Mouse (Mus musculus): ENCODE measurements at regions not wholly inside any gene's neighbourhood (a gene's known extent, or its start where the extent isn't known, plus 50 kb on each side); places are given as distances from the start of the nearest gene placed in this dataset.

DNA sequence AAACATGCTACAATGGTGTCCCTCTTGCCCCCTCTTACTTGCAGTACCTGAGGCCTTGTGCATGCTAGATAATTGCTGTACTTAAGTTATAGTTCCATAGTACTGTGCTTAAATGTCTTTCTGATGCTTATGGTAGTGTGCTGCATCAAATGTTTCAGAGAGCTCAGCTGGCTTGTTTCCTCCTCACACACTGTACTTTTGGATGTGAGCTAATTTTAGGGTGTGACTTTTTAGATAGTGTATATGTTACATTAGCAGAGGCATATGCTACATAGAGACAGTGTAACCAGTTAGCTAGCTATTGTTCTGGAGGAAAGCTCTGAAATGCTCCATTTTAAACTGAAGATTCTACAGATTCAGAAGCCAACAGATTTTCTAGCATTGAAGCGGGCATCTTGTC lies 467.9 kb upstream of the Nr5a2 start:
- 0 out of 4 replicates have a peak, but pooled peaks cover 0 to 2% of the 10 kb centered on the region in 2 experiments for H3K4me1 ChIP-seq (ENCODE audit: control insufficient read depth in 1 of 2, insufficient read depth in 2 of 2)
- DNase-seq (ENCODE audit: extremely low read depth), result no peak
- no peak overlapping the region for H3K4me3 ChIP-seq (replicated peaks in 1 of 3; ENCODE audit: low read depth in 2 of 3, low read length in 2 of 3, poor library complexity in 1 of 3)
- no peaks in the 10 kb centered on the region for H3K79me2 ChIP-seq (replicated peaks; ENCODE audit: control insufficient read depth, extremely low read depth, insufficient read depth, poor library complexity, severe bottlenecking)
- TF ChIP-seq MAX (IDR thresholded peaks at IDR 0.05; ENCODE audit: low read length), result no peak
- TF ChIP-seq ZC3H11A (IDR thresholded peaks at IDR 0.05; ENCODE audit: low read depth, low read length), result no peak
- no peak for TF ChIP-seq MYC (IDR thresholded peaks at IDR 0.05; ENCODE audit: low read depth, low read length)
- no peak for TF ChIP-seq NELFE (IDR thresholded peaks at IDR 0.05; ENCODE audit: low read depth, low read length)
- TF ChIP-seq PAX5 (IDR thresholded peaks at IDR 0.05; ENCODE audit: low read length), result no peak
- TF ChIP-seq POLR2AphosphoS2 (IDR thresholded peaks at IDR 0.05; ENCODE audit: low read depth, low read length), result no peak
- no peak for TF ChIP-seq GABPA (IDR thresholded peaks at IDR 0.05; ENCODE audit: insufficient replicate concordance, low read depth, low read length)
- no peak for TF ChIP-seq ZNF384 (IDR thresholded peaks at IDR 0.05; ENCODE audit: low read depth, low read length)
- TF ChIP-seq USF2 (conservative IDR thresholded peaks at IDR 0.05; ENCODE audit: low read depth, low read length), result no peak
- no peak for TF ChIP-seq TBP (conservative IDR thresholded peaks at IDR 0.05; ENCODE audit: low read depth, low read length)
- dilution Hi-C loops (cut with MboI; ENCODE audit: extremely low pct_ligation_motif_present, extremely low pct_unique_long_range_greater_than_20kb, low sequenced_read_pairs) (no loop called here), in situ Hi-C loops (cut with MboI; ENCODE audit: low pct_ligation_motif_present, low pct_unique_long_range_greater_than_20kb, low sequenced_read_pairs) (no loop called here)
- H3K27ac ChIP-seq (ENCODE audit: insufficient read depth, low read depth), result no peak overlapping the region
- no peaks in the 10 kb centered on the region for H3K27me3 ChIP-seq (replicated peaks)
- H3K36me3 ChIP-seq (replicated peaks in 1 of 2; ENCODE audit: control insufficient read depth in 1 of 2, insufficient read depth in 1 of 2, low read length in 1 of 2), result no peaks in the 10 kb centered on the region
- no peak overlapping the region for H3K9ac ChIP-seq (ENCODE audit: insufficient read depth, low read depth)
- no peaks in the 10 kb centered on the region for H3K9me3 ChIP-seq (replicated peaks; ENCODE audit: low read length)
- no peak overlapping the region for H3K4me2 ChIP-seq (ENCODE audit: insufficient read depth, low read depth, poor library complexity, severe bottlenecking)

DNA sequence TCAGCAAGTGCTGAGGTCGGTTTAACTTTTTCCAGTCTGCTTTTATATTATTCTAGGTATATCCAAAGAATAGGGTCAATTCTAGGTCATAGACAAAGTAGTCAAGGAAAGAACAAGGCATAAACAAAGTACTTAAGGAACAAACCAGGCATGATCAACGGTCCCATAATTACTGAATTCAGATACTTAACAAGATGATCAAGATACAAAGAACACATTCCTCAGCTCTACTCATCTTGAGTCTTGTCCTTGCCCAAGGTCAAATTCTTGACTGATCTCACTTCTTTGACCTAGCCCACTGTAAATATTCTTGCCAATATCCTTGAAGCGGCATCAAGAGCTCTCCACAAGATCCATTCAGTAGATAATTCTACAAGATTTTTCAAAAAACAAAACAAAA lies 458.1 kb upstream of the Nr5a2 start:
- H3K9ac ChIP-seq (ENCODE audit: insufficient read depth, low read depth), result no peak overlapping the region
- no peaks in the 10 kb centered on the region for H3K4me1 ChIP-seq (ENCODE audit: control insufficient read depth in 1 of 2, insufficient read depth in 2 of 2)
- H3K27ac ChIP-seq (ENCODE audit: insufficient read depth, low read depth), result no peak overlapping the region
- H3K36me3 ChIP-seq (replicated peaks in 1 of 2; ENCODE audit: control insufficient read depth in 1 of 2, insufficient read depth in 1 of 2, low read length in 1 of 2), result no peaks in the 10 kb centered on the region
- H3K27me3 ChIP-seq (replicated peaks), result no peaks in the 10 kb centered on the region
- H3K9me3 ChIP-seq (replicated peaks; ENCODE audit: low read length), result no peaks in the 10 kb centered on the region
- H3K79me2 ChIP-seq (replicated peaks; ENCODE audit: control insufficient read depth, extremely low read depth, insufficient read depth, poor library complexity, severe bottlenecking), result no peaks in the 10 kb centered on the region
- no peak overlapping the region for H3K4me2 ChIP-seq (ENCODE audit: insufficient read depth, low read depth, poor library complexity, severe bottlenecking)
- no peak for DNase-seq (ENCODE audit: extremely low read depth)
- in situ Hi-C loops (cut with MboI; ENCODE audit: low pct_ligation_motif_present, low pct_unique_long_range_greater_than_20kb, low sequenced_read_pairs), result no loop called here
- TF ChIP-seq KAT2A (IDR thresholded peaks at IDR 0.05; ENCODE audit: insufficient replicate concordance, low read length) (no peak), JUN (IDR thresholded peaks at IDR 0.05; ENCODE audit: insufficient read depth, low read depth, low read length) (no peak), MAX (IDR thresholded peaks at IDR 0.05; ENCODE audit: low read length) (no peak), EP300 (IDR thresholded peaks at IDR 0.05; ENCODE audit: low read length) (no peak), MXI1 (IDR thresholded peaks at IDR 0.05; ENCODE audit: low read depth, low read length) (no peak), ZMIZ1 (IDR thresholded peaks at IDR 0.05; ENCODE audit: low read depth, low read length) (no peak), MAFK (IDR thresholded peaks at IDR 0.05; ENCODE audit: insufficient replicate concordance, low read length) (no peak), RCOR1 (conservative IDR thresholded peaks at IDR 0.05; ENCODE audit: low read depth, low read length) (no peak), TCF12 (IDR thresholded peaks at IDR 0.05; ENCODE audit: low read depth, low read length) (no peak), USF1 (IDR thresholded peaks at IDR 0.05; ENCODE audit: low read depth, low read length) (no peak), MAZ (IDR thresholded peaks at IDR 0.05; ENCODE audit: low read depth, low read length) (no peak)
- H3K4me3 ChIP-seq (replicated peaks in 1 of 3; ENCODE audit: low read depth in 2 of 3, low read length in 2 of 3, poor library complexity in 1 of 3), result no peak overlapping the region
- dilution Hi-C loops (cut with MboI; ENCODE audit: extremely low pct_ligation_motif_present, extremely low pct_unique_long_range_greater_than_20kb, low sequenced_read_pairs), result no loop called here
